Mouse (Mus musculus): ENCODE data around the gene Dhrs13. TPM values are rescaled to one million over a fixed set of nuclear protein-coding genes. Genes with fewer than 3 reads are reported as not detected.

Dhrs13 gene
- polyA plus RNA-seq, 1 experiment from 2014 or later: 51.3 TPM

DNA sequence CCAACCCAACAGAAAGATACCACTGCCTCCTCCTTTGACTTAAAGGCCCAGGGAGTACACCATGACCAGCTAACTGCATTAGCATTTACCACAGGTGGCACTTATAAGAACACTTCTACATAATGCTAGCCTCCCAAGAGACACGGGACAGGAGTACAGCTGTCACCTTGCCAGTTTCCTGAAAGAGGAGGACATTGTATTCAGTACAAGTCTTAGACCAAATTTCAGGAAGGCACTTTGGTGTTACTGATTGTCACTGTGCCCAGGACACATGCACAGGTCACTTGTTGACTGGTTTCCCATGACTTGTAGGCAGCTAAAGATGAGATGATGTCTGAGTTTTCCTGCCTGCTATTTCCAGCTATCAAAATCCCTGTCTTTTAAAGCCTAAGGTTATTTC is 36.5 kb upstream of the Dhrs13 start:
- H3K4me1 ChIP-seq (ENCODE audit: control insufficient read depth, insufficient read depth, low read length): no peaks in the 10 kb centered on the region
- no peak overlapping the region for H3K27ac ChIP-seq (replicated peaks; ENCODE audit: low read depth, low read length)
- H3K36me3 ChIP-seq (ENCODE audit: control insufficient read depth, insufficient read depth, low read length): peaks cover 9% of the 10 kb centered on the region
- H3K4me3 ChIP-seq (replicated peaks; ENCODE audit: low read depth, low read length): no peak overlapping the region
- DNase-seq (no peak), ATAC-seq (ENCODE audit: low FRiP score, low TSS enrichment) (no peak)
- no peak overlapping the region for H3K4me2 ChIP-seq (ENCODE audit: low read length)
- H3K27me3 ChIP-seq (ENCODE audit: control insufficient read depth, insufficient read depth, low read length): no peaks in the 10 kb centered on the region
- 87% methylated on average over 1 of the region's 1 CpGs for WGBS
- no peak overlapping the region for H3K9ac ChIP-seq (replicated peaks; ENCODE audit: low read length)
- no peaks in the 10 kb centered on the region for H3K9me3 ChIP-seq (ENCODE audit: control insufficient read depth, low read length)

DNA sequence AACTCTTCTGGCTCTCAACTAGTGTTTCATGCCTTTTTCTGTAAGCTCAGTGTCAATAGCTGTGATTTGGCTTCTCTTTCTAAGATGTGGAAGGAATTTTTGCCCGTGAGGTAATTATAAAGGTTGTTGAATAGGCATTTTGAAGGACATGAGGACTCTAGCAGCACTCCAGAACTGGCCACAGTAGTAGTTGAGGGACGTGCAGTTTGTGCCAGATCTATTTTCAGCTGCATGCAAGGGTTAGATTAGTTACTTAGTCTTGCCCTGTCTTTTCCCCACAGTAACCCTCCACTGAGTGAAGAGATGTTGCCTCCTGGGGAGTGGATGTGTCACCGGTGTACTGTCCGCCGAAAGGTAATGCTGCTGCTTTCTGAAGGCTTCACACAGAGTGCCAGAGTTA is 25.6 kb upstream of the Dhrs13 start:
- Histone ChIP-seq H3K27ac (replicated peaks; ENCODE audit: low read depth, low read length) (no peak overlapping the region), H3K9me3 (ENCODE audit: control insufficient read depth, low read length) (no peaks in the 10 kb centered on the region), H3K4me2 (ENCODE audit: low read length) (no peak overlapping the region), H3K4me3 (replicated peaks; ENCODE audit: low read depth, low read length) (no peak overlapping the region), H3K27me3 (ENCODE audit: control insufficient read depth, insufficient read depth, low read length) (no peaks in the 10 kb centered on the region), H3K9ac (replicated peaks; ENCODE audit: low read length) (no peak overlapping the region), H3K36me3 (ENCODE audit: control insufficient read depth, insufficient read depth, low read length) (peaks cover 57% of the 10 kb centered on the region), H3K4me1 (ENCODE audit: control insufficient read depth, insufficient read depth, low read length) (0 out of 2 replicates have a peak, but pooled peaks cover 3% of the 10 kb centered on the region)
- WGBS: 98% methylated on average over 5 of the region's 5 CpGs
- DNase-seq: no peak
- ATAC-seq (ENCODE audit: low FRiP score, low TSS enrichment): no peak

DNA sequence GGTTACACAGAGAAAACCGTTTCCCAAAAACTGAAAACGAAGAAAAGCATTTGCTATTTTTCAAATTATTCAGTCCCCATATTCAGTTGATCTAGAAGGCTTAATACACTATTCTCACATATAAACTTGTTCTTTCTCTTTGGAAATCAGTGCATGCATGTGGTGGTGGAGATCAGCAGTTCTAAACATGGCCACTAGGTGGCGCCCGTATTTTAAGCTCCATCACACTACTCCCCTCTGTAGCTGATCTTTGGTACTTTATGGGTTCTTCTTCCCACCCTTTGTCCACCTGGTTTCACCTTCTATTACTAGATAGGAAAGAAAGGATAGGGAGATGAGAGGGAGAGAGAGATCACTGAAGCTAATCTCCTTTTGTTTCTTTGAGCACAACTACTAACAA is 12.4 kb upstream of the Dhrs13 start:
- Histone ChIP-seq H3K9me3 (ENCODE audit: control insufficient read depth, low read length) (no peaks in the 10 kb centered on the region), H3K4me2 (ENCODE audit: low read length) (no peak overlapping the region), H3K4me3 (replicated peaks; ENCODE audit: low read depth, low read length) (no peak overlapping the region), H3K36me3 (ENCODE audit: control insufficient read depth, insufficient read depth, low read length) (peaks cover 91% of the 10 kb centered on the region), H3K27me3 (ENCODE audit: control insufficient read depth, insufficient read depth, low read length) (no peaks in the 10 kb centered on the region), H3K27ac (replicated peaks; ENCODE audit: low read depth, low read length) (no peak overlapping the region), H3K4me1 (ENCODE audit: control insufficient read depth, insufficient read depth, low read length) (no peaks in the 10 kb centered on the region), H3K9ac (replicated peaks; ENCODE audit: low read length) (no peak overlapping the region)
- ATAC-seq (ENCODE audit: low FRiP score, low TSS enrichment): no peak
- 27% methylated on average over 4 of the region's 4 CpGs for whole genome bisulfite sequencing
- peak; percentile 89 for DNase-seq

DNA sequence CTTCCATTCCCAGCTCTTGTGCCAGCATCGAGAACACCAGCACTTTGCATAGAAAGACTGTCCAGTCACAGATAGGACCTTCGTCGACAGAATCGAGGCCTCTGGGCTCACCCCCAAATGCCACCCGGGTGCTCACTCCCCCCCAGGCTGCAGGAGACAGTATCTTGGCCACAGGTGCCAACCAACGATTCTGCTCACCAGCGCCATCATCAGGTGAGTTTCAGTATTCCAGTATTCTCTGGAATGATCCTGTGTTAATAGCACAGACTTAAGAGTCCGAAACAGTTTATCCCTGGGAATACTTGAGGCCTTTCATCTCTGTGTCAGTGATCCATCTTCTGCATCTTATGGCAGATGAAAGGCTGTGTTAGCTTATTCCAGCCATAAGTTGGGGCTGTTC is 8.5 kb upstream of the Dhrs13 start:
- Histone ChIP-seq H3K9me3 (ENCODE audit: control insufficient read depth, low read length) (no peaks in the 10 kb centered on the region), H3K27me3 (ENCODE audit: control insufficient read depth, insufficient read depth, low read length) (no peaks in the 10 kb centered on the region), H3K4me3 (replicated peaks; ENCODE audit: low read depth, low read length) (no peak overlapping the region), H3K27ac (replicated peaks; ENCODE audit: low read depth, low read length) (no peak overlapping the region), H3K4me2 (ENCODE audit: low read length) (no peak overlapping the region), H3K9ac (replicated peaks; ENCODE audit: low read length) (no peak overlapping the region), H3K36me3 (ENCODE audit: control insufficient read depth, insufficient read depth, low read length) (peaks cover 89% of the 10 kb centered on the region), H3K4me1 (ENCODE audit: control insufficient read depth, insufficient read depth, low read length) (no peaks in the 10 kb centered on the region)
- WGBS: 81% methylated on average over 8 of the region's 8 CpGs
- DNase-seq (peak; percentile 56), ATAC-seq (ENCODE audit: low FRiP score, low TSS enrichment) (no peak)

DNA sequence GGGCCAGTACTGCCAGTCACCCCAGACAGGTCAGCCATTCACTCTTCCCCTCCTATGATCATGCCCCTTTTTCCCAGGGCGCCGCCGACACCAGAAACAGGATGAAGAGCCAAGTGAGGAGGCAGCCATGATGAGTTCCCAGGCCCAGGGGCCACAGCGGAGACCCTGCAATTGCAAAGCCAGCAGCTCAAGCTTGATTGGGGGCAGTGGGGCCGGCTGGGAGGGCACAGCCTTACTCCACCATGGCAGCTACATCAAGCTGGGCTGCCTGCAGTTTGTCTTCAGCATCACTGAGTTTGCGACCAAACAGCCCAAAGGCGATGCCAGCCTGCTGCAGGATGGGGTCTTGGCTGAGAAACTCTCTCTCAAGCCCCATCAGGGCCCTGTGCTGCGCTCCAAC is 2.8 kb upstream of the Dhrs13 start:
- Histone ChIP-seq H3K4me2 (ENCODE audit: low read length) (no peak overlapping the region), H3K9me3 (ENCODE audit: control insufficient read depth, low read length) (no peaks in the 10 kb centered on the region), H3K36me3 (ENCODE audit: control insufficient read depth, insufficient read depth, low read length) (peaks cover 62% of the 10 kb centered on the region), H3K9ac (replicated peaks; ENCODE audit: low read length) (no peak overlapping the region), H3K4me1 (ENCODE audit: control insufficient read depth, insufficient read depth, low read length) (peaks cover 12% of the 10 kb centered on the region), H3K27me3 (ENCODE audit: control insufficient read depth, insufficient read depth, low read length) (no peaks in the 10 kb centered on the region), H3K27ac (replicated peaks; ENCODE audit: low read depth, low read length) (no peak overlapping the region), H3K4me3 (replicated peaks; ENCODE audit: low read depth, low read length) (no peak overlapping the region)
- ATAC-seq (ENCODE audit: low FRiP score, low TSS enrichment) (no peak), DNase-seq (no peak)
- 88% methylated on average over 8 of the region's 8 CpGs for WGBS

DNA sequence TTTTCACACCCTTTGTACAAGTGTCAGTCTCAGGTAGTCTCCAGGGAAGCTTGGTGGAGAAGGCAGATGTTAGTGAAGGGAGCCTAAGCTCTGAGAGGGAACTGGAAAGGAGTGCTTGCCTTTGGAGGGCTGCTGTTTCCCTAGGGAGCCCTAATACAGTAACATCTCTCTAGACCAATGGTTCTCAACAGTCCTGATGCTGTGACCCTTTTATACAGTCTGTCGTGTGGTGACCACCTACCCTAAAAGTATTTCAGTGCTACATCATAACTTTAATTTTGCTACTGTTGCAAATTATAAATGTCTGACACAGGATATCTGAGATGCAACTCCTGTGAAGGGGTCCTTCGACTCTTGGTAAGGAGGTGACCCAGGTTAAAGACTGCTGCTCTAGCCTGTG is 1.5 kb upstream of the Dhrs13 start:
- no peak for ATAC-seq (ENCODE audit: low FRiP score, low TSS enrichment)
- no peak for DNase-seq
- Histone ChIP-seq H3K4me1 (ENCODE audit: control insufficient read depth, insufficient read depth, low read length) (peaks cover 12% of the 10 kb centered on the region), H3K27me3 (ENCODE audit: control insufficient read depth, insufficient read depth, low read length) (no peaks in the 10 kb centered on the region), H3K27ac (replicated peaks; ENCODE audit: low read depth, low read length) (no peak overlapping the region), H3K4me3 (replicated peaks; ENCODE audit: low read depth, low read length) (no peak overlapping the region), H3K36me3 (ENCODE audit: control insufficient read depth, insufficient read depth, low read length) (peaks cover 55% of the 10 kb centered on the region), H3K9me3 (ENCODE audit: control insufficient read depth, low read length) (no peaks in the 10 kb centered on the region), H3K9ac (replicated peaks; ENCODE audit: low read length) (no peak overlapping the region), H3K4me2 (ENCODE audit: low read length) (no peak overlapping the region)
- 76% methylated on average over 2 of the region's 2 CpGs for WGBS

DNA sequence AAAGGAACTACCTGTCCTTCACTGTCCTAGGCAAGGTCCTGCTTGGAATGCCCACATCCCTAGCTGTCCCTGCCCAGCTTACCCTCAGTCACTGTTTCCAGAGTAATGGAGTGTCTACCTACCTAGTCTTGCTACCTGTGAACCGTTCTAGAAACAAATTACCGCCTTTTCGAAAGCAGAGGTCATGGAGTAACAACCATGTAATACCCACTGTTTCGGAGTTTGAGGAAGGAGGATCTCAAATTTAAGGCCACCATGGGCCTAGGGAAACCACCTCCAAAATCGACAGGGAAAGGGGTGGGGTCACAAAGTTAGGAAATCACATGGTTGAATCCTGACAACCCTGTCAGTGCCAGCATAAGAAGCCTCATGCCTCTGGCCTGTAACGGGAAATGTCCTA is 691 bp upstream of the Dhrs13 start:
- peak overlapping the region; percentile 70; the same call in 1 of the 2 replicates for H3K4me3 ChIP-seq (replicated peaks; ENCODE audit: low read depth, low read length)

DNA sequence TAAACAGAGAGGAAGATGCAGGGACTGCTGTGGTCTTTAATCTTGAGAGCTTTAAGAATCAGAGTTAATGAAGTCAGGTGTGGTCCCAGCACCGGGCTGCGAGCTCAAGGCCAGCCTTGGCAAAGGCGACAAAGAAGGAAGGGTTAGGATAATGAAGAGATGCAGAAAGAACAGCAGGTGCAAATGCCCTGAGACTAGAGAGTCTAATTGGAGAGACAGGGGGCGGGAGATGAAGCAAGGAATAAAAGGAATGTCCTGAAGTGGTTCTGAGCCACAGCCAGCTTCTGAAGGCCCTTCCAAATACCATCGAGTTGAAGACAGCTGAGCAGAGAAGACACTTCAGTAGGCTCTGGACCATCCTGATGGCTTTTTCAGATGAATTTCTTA is 722 bp downstream of the Dhrs13 start:
- H3K36me3 ChIP-seq (ENCODE audit: control insufficient read depth, insufficient read depth, low read length): peaks cover 39% of the 10 kb centered on the region
- DNase-seq (no peak), ATAC-seq (ENCODE audit: low FRiP score, low TSS enrichment) (no peak)
- H3K27me3 ChIP-seq (ENCODE audit: control insufficient read depth, insufficient read depth, low read length): no peaks in the 10 kb centered on the region
- WGBS: 3% methylated on average over 5 of the region's 5 CpGs
- peak overlapping the region; percentile 90 for H3K9ac ChIP-seq (replicated peaks; ENCODE audit: low read length)
- peak overlapping the region; percentile 73 for H3K4me2 ChIP-seq (ENCODE audit: low read length)
- H3K9me3 ChIP-seq (ENCODE audit: control insufficient read depth, low read length): no peaks in the 10 kb centered on the region
- H3K27ac ChIP-seq (replicated peaks; ENCODE audit: low read depth, low read length): peak overlapping the region; percentile 97
- H3K4me3 ChIP-seq (replicated peaks; ENCODE audit: low read depth, low read length): peak overlapping the region; percentile 70
- peaks cover 12% of the 10 kb centered on the region for H3K4me1 ChIP-seq (ENCODE audit: control insufficient read depth, insufficient read depth, low read length)

More for the DNA sequence above, 691 bp upstream of the Dhrs13 start:
- Histone ChIP-seq H3K9me3 (ENCODE audit: control insufficient read depth, low read length) (no peaks in the 10 kb centered on the region), H3K9ac (replicated peaks; ENCODE audit: low read length) (peak overlapping the region; percentile 90; the same call in 1 of the 2 replicates), H3K27ac (replicated peaks; ENCODE audit: low read depth, low read length) (peak overlapping the region; percentile 97), H3K36me3 (ENCODE audit: control insufficient read depth, insufficient read depth, low read length) (peaks cover 47% of the 10 kb centered on the region), H3K4me2 (ENCODE audit: low read length) (peak overlapping the region; percentile 73), H3K4me1 (ENCODE audit: control insufficient read depth, insufficient read depth, low read length) (peaks cover 12% of the 10 kb centered on the region), H3K27me3 (ENCODE audit: control insufficient read depth, insufficient read depth, low read length) (no peaks in the 10 kb centered on the region)
- 44% methylated on average over 6 of the region's 6 CpGs for WGBS
- no peak for ATAC-seq (ENCODE audit: low FRiP score, low TSS enrichment)
- DNase-seq: no peak

DNA sequence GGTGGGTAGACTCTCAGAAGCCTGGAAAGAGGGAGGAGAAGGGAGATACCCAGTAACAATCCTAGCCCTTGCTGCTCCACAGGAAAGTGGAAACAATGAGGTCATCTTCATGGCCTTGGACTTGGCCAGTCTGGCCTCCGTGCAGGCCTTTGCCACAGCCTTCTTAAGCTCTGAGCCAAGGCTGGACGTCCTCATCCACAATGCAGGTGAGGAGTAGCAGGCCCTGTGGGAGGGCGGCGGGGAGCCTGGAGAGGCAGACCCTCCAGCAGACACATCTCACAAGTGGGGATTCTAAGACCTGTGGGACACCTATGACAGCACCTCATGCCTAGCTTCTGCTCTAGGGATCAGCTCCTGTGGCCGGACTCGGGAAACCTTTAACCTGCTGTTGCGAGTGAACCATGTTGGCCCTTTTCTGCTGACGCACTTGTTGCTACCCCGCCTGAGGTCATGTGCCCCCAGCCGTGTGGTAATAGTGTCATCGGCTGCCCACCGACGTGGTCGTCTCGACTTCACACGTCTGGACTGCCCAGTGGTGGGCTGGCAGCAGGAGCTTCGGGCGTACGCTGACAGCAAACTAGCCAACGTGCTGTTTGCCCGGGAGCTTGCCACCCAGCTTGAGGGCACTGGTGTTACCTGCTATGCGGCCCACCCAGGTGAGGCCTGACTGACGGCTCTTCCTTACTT is 2.0 kb downstream of the Dhrs13 start:
- Histone ChIP-seq H3K27ac (replicated peaks; ENCODE audit: low read depth, low read length) (no peak overlapping the region), H3K27me3 (ENCODE audit: control insufficient read depth, insufficient read depth, low read length) (no peaks in the 10 kb centered on the region), H3K9me3 (ENCODE audit: control insufficient read depth, low read length) (no peaks in the 10 kb centered on the region), H3K36me3 (ENCODE audit: control insufficient read depth, insufficient read depth, low read length) (peaks cover 27% of the 10 kb centered on the region), H3K4me2 (ENCODE audit: low read length) (no peak overlapping the region), H3K4me1 (ENCODE audit: control insufficient read depth, insufficient read depth, low read length) (peaks cover 20% of the 10 kb centered on the region), H3K4me3 (replicated peaks; ENCODE audit: low read depth, low read length) (no peak overlapping the region), H3K9ac (replicated peaks; ENCODE audit: low read length) (no peak overlapping the region)
- WGBS: 95% methylated on average over 23 of the region's 23 CpGs
- no peak for ATAC-seq (ENCODE audit: low FRiP score, low TSS enrichment)
- no peak for DNase-seq

Data from midbrain, embryonic 14.5 days (tissue).